Mouse (Mus musculus) c-Kit-positive CD71-positive TER-119-negative erythroid progenitor cells, embryonic 14.5 days (primary cell): ENCODE data around the gene Bmp7.

Experiments
- DNase-seq: peaks from one replicate; pipeline ENCODE4 v3.0.0-alpha.2; 2013; ENCODE audit warnings: low read depth

Bmp7 gene

DNA sequence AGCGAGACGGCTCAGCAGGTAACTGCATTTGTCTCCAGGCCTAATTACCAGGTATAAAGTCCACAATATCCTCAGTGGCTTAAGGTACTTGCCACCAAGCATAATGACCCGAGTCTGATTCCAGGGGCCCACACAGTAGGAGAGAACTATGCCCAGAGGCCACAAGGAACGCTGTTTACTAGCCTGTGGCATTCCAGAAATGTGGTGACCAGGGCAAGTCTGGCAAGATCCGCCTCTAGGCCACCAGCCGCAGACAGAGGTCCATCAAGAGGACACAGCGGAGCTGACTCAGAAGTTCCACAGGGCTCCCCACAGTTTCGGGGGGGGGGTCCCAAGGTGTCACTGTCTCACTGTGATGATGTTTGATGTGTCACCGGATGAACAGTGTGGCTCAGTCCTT is 34.0 kb downstream of the Bmp7 start:
- DNase-seq: no peak

DNA sequence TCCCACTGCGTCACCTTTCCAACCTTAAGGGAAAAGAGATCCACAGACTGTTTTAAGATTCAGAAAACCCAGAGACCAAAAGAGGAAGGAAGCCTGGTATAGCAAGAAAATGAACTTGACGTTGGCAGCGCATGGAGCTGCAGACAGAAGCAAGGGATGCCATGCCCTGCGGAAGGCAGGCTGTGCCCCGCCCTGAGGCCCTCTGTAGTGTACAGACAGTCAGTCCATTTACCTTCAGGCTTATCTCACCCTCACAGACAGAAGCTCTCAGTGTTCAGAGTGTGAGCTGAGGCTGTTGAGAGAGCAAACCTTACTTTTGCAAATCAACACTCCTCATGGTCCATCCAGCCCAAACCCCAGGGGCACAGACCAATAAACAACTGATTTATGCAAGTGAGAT is 35.1 kb downstream of the Bmp7 start:
- peak; percentile 21 for DNase-seq

DNA sequence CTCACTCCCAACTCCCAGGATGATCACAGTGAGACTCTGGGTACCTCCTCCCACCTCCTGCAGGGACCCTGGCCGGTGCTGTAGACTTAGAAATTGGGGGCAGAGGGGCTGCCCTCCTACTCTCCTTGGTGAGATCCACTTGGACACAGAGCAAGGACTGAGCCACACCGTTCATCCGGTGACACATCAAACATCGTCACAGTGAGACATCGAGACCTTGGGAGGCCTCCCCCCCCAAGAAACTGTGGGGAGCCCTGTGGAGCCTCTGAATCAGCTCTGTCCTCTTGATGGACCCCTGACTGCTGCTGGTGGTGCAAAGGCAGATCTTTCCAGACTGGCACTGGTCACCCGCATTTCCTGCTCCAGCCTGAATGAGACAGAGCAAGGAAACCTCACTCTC is 35.5 kb downstream of the Bmp7 start:
- DNase-seq: no peak

DNA sequence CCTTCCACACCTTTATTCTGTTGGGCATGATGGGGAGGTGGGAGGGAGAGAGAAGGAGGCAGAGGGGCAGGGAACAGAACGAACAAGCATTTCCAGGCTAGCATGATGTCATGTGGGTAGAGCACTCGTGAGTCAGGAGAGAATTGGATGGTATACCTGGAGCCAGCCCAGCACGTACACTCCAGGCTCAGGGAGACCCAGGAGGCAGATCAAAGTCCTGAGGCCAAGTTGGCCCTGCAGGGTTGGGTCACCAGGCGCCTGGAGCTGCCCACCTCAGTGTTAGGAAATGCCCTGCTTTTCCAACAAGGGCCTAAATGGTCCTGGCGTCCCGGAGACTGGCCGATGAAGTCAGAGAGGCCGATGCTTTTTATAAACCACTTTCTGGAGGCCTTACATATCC is 36.6 kb downstream of the Bmp7 start:
- DNase-seq: no peak

DNA sequence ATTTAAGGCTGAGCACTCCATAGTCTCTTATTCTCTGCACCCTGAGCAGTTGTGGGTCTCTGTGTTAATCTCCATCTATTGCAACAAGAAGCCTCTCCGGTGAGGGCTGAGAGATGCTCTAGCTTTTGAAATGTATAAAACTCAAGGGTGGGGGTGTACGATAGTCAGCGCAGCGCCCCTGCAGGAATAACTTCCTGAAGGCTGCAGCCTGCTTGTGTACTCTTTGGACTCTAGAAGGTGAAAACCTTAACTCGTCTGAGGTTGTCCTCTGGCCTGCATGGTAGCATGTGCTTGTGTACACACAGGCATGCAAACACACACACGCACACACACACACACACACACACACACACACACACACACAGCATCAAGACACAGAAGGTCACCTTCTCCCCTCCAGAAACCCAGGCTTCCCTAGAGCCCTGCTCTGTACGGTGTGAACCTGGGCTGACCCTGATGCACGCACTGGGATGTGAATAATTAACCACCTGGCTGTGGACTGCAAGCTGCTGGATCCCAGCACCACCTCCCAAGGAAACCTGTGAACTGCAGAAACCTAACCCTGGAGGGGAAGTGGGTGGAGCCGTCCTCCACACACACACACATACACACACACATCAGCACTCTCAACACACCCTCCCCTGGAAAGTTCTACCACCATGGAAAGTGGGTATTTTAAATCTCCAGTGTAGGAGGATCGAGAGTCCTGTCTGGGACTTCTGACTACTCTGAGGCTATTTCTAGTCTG is 39.0 kb downstream of the Bmp7 start:
- DNase-seq: no peak

DNA sequence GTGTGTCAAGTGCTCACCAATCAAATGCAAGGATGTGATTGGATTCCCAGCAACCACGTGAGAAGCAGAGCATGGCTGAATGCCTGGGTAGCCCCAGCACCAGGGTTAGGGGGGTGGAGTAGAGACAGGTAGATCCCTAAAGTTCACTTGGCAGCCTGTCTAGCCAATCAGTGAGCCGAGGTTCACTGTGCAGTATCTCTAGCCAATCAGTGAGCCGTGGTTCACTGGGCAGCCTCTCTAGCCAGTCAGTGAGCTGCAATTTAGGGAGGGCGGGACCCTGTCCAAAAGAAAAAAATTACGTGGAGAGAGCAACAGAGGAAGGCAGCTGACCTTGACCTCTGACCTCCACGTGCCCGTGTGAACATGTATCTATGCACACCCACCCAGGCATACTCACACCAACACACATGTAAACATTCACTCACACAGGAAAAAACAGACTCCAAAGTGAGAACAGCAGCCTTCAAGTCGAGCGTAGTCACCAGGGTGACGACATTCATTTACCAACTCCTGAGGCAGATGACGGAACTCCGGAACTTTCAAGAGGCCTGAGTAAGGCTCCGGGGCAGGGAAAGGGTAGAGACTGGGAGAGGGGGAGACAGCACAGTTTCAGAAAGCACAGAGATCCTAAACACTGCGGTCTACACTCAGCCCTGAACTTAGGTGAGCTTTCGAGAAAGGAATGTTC is 50.2 kb downstream of the Bmp7 start:
- no peak for DNase-seq

DNA sequence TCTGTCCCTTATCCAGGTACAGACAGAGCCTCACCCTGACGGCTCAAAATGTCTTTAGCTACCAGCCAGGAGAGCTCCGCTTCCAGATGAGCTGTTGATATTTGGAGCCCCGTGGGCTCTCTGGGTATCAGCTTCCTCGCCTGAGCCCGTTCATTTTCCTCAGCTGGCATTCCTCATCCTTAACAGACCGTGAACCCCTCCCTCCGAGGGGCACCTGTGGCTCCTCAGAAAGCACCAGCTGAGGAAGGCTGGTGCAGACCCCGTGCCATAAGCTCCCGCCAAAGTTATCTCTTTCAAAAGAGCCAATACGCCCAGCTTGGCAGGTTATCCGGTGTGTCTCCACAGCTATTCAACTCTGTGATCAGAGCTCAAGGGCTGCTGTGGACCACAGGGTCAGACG is 50.9 kb downstream of the Bmp7 start:
- DNase-seq: no peak

DNA sequence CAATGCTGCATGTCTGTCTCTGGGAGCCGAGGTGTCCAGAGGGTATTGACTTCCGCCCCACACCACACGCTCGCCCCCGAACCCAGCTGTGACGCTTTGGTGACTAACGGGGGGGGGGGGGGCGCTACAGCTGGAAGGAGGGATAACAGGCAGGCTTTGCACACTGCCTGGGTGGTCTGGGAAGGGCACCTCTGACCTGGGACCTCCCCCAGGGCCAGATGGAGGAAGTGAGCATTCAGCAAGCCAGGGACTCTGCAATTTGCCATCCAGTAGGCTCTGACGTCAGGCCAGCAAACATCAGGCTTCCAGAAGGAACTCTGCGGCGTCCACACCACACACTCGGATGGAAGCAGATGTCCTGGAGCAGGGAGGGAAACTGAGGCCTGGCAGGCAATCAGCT is 52.0 kb downstream of the Bmp7 start:
- no peak for DNase-seq

DNA sequence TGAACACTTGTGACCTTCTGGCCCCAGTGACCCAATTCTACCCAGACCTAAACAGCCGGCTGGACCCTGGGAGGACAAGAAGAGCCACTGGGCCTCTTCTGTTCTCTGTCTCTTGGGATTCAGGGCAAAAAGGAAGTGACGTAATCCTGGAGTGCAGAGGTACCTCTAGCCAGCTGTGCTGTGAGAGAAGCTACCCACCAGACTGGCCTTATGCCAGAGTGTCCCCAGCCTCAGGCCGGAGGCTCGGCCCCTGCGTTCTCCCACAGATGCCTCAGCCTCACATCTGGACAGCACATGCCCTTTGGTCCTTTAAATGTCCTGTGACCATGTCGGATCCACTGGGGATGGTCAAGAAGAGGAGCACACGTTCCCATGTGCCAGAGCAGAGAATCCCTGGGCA is 54.3 kb downstream of the Bmp7 start:
- DNase-seq: no peak

DNA sequence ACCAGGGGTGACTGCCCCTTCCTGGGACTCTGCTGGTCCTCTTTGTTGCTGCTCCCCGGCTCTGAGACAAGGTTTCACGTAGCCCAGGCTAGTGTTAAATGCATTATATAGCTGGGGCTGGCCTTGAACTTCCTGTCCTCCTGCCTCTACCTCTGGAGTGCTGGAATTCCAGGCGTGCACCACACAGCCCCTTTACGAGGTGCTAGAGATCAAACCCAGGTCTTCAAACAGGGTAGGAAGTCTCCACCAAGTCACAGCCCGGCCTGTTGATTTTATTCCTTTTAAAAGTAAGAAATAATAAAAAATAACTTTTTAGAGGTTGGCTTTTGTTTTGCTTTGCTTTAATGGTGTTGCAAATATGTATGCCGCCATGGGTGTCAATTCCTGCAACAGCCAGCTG is 55.5 kb downstream of the Bmp7 start:
- DNase-seq: no peak

DNA sequence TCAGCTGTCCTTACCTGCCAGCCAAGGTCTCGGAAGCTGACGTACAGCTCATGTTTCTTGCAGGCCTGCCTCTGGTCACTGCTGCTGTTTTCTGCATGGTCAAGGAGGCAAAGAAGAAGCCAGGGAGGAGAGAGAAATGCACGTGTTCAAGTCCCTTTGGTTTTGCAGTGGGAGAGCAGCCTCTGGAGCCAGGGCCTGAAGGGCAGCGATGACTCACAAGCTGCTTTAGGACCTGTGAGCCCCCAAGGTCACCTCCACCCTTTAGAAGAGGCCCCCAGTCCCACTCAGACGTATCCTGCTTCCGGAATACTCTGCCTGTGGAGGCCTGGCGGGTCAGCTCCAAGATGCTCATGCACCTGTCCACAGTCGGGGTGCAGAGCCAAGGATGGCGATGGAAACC is 64.9 kb downstream of the Bmp7 start:
- no peak for DNase-seq

DNA sequence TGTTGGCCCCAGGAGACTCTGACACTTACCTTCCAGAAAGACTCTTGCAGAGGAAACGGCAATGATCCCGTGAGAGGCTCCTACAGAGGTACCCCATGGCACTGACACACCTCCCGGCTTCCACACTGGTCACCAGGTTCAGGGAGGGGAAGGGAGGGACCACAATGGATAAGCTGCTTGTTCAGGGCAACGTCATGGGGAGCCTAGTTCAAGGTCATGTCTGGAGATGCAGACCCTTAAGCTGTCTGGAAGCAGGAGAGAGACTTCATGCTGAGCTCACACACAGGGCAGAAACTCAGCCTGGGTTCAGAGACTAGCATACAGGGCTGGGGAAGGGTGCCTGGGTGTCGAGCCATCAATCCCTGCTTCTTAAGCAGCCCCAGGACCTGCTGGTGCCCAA is 73.8 kb downstream of the Bmp7 start:
- DNase-seq: no peak

DNA sequence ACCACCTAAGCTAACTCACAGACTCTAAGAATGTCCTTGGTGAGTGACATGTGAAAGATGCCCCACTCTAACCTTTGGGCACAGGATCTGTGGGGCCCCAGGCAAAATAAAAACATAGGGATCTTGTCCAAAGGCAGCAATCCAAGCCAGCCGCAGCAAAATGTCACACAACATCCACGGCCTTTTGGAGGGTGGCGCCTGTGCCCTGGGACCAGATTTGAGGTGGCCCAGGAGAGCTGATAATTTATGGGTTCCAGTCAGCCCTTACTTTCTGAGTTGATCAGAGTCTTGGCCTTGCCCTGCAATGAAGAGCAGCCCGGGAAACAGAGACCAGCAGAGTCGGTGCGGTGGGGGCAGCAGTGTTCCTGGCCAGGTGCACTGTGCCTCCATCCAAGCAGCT is 75.0 kb downstream of the Bmp7 start:
- no peak for DNase-seq

DNA sequence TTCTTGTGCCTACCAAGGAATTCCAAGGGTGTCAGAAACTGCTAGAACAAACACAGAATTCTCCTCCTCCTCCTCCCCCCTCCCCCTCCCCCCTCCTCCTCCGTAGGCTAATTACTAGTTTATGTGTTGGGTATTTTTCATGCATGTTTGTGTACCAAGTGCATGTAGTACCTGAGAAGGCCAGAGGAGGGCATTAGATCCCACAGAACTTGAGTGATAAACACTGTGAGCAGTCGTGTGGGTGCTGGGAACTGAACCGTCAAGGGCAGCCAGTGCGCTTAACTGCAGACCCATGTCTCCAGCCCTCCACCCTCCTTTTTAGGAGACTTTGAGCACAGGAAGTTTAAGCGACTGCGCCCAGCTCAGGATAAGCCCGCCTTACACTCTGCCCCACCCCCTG is 75.6 kb downstream of the Bmp7 start:
- no peak for DNase-seq

DNA sequence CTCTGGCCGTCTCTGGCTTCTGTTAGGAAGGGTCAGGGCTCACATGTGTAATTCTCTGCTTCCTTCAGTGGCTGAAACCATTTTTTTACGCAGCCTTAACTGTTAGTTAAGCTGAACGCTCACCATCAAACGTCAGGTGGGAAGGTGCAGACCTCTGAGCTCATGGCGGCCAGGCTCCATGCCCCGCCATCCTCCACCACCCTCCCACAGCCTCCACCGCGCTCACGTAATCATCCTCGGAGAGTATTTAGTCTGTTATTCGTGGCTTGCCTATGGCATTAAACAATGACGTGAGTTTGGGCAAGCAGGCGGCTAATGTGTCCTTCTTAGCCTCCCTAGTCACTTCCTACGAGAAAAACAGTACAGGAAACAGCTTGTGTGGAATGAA is 76.7 kb downstream of the Bmp7 start:
- no peak for DNase-seq

DNA sequence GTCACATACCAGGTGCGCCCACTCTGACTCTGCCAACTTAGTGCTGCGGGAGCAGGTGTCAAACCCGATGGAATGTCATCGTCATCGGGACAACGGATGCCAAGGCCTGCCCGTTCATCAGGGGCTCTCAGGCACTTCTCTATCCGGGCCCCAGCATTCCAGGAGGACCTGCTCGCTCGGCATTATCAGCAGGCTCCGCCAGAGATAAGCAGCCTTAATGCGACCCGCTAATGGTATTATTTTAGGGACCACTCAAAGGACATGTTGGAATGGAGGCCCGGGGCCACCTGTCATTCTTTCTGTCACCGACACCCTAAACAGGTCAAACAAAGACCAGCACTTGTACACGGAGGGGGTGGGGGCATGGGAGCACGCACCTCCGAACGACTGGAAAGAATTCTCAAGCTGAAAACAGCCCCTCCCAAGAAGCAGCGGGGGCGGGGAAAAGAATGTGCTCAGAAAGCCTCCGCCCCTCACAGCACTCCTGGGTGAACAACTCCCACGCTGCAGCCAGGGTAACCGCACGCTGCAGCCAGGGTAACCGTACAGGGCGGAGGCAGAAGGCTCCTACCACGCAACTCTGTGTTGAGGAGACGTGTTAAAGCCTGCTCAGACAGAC is 77.2 kb downstream of the Bmp7 start:
- no peak for DNase-seq

DNA sequence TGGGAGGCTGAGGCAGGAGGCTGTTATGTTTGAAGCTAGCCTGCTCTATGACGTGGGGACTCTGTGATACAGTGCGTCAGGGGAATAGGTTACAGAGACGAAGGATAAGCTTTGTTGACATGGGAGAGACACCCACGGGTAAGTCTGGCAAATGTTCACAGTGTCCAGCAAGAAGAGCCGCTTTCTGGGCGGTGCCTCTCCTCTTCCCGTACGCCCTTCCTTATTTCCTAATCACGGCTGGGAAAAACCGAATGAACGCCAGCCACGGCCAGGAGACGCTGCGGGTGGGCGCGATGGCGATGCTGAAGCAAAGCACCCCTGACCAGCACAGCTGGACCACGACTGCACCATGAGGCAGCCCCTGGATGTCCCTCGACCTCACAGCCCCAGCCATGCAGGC is 77.7 kb downstream of the Bmp7 start:
- DNase-seq: no peak

DNA sequence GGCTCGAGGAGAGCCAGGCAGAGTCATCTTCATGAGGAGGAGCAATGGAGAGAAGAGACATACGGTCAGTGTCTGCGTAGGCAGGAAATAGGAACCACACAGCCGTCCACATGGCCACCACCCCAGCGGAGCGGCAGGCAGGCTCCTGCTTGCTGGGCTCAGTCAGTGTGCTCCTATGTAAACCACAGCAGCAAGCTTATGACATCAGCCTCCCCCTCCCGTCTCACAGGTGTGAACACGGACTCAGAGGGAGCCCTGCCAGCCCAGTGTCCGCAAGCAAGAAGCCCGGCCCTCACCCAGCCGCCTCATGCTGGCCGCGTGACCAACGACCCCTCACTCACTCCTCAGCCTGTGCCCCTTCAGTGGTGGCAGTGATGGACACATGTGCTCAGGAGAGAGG is 78.5 kb downstream of the Bmp7 start:
- DNase-seq: no peak

DNA sequence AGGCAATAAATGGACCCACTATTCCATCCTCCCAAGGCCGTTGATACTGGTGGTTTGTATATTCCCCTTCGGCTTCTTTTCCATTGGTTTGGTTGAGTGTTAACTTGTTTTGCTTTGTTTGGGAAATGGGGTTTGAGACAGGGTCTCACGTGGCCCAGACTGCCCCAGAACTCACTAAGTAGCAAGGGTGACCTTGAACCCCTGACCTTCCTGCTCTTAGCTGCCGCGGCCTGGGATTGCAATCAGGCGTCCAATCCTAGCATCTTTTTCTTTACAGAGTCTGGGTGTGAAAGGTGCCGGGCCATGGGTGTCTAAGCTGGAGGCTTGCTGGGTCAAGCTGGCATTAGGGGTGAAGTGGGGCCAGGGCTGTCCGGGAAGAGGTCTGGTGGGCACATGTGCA is 79.5 kb downstream of the Bmp7 start:
- no peak for DNase-seq

DNA sequence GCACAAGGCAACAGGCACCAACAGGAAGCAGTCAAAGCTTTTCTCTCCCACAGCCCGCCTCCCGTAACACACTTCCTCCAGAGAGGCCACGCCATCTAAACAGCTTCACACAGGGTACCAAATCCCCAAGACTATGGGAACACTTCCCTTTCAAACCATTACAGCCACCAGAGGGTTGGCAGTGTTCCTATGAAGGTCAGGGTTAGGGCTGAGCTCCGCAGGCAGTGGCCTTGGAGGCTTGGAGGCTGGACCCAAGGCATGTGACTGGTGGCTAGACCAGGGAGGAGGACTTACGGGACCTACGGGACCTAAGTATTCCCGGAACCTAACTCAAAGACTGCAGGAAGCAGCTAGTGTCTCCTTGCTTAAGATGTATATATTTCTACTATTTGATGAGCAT is 80.0 kb downstream of the Bmp7 start:
- no peak for DNase-seq

DNA sequence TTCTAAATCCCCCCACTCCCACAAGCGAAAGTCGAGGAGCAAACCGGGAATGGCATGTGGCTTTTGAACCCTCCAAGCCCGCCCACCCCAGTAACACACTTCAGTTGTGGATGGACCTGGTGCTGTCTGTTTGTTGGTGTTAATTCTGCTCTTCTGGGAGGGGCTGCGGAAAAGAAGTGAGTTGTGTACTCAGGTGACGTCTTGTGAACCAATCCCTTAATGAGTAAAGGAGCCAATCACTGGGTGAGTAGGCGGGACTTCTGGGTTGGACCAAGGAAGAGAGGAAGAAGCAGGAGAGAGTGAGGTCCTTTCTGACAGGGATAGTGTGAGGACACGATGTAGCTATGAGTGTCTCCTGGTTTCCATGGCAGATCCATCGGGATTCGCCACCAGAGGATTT is 83.1 kb downstream of the Bmp7 start:
- no peak for DNase-seq

DNA sequence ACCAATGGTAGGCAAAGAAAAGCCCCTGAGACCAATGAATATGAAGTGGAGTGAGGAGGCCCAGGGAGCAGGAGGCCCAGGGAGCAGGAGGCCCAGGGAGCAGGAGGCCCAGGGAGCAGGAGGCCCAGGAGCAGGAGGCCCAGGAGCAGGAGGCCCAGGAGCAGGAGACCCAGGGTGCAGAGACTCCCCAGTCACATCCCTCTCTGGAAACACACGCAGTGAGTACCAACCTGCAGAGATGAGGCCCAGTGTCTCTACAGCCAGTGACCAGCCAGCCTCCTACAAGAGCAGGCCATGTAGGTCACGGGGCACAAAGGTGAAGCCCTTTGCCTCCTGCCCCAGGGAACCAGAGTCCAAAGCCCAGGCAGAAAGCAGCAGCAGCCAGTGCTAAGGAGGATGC is 83.6 kb downstream of the Bmp7 start:
- DNase-seq: no peak

DNA sequence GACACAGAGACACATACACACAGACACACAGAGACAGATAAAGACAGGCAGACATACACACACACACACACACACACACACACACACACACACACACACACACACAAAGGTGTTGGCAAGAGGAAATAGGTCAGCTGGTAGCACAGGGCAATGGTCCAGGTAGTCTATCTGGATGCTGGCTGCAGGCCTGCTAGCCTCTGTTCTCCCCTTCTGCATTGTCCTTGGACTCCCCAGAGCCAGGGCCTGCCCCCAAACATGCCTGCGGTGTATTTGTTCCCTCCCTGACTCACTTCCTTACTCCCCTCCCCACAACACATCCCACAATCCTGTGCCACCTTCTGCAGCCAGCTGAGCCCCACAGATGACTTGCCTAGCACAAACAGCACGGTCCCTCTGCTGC is 86.0 kb downstream of the Bmp7 start:
- no peak for DNase-seq

DNA sequence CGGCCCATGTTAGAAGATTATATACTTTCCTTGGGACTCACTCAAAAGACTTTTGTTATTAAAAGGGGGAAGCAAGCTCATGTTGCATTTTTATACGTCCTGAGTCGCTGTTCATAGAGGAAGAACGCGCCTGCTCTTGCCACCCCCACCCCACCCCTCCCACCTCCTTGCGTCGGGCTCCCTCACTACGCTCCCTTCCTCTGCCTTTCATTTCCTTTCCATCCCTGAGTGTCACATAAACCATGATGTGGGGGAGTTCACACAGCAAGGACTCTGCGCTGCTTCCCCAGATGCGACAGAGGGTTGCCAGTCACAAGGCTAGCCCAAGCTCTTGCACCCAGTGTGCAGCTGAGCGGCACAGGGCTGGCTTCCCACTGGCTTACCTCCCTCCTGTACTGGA is 88.3 kb downstream of the Bmp7 start:
- no peak for DNase-seq
